Mouse (Mus musculus) heart, postnatal 36 days (tissue): ENCODE measurements at regions not wholly inside any gene's neighbourhood (a gene's known extent, or its start where the extent isn't known, plus 50 kb on each side); places are given as distances from the start of the nearest gene placed in this dataset.
A peak's percentile ranks its signal among the peaks of the same experiment; 100 is the strongest.
"Not testable (repeated sequence)": the region's sequence is repeated elsewhere in the genome, so short reads cannot be mapped to it uniquely, and the experiment has no call there.

ENCODE experiments used
- DNase-seq, 2 experiments: peaks; one replicate each; pipeline ENCODE4 v3.0.0; 2021 to 2022
- intact Hi-C: fragments of 180-260 bp; cut with DNase I; formaldehyde crosslinking; loops from one replicate; pipeline ENCODE4 v1.15.1; 2025

DNA sequence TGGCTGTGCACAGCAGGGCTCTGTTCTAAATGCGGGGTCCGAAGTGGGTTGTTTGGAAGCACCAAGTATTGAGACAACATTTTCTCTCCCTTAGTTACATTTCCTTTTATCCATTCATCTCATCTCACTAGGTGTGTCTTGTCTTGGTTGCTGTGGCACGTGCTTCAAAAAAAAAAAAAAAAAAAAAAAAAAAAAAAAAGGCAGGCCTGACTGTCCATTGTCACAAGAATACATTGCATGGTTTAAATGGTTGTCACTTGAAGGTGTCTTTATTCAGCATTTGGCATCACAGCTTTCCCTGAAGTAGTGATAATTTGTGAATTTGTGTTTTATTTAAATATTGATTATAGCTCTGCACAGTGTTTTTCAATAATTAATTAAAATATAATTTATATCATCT, 211.9 kb downstream of the Fgf9 start:
- no peak for DNase-seq
- intact Hi-C loops: no loop called here

DNA sequence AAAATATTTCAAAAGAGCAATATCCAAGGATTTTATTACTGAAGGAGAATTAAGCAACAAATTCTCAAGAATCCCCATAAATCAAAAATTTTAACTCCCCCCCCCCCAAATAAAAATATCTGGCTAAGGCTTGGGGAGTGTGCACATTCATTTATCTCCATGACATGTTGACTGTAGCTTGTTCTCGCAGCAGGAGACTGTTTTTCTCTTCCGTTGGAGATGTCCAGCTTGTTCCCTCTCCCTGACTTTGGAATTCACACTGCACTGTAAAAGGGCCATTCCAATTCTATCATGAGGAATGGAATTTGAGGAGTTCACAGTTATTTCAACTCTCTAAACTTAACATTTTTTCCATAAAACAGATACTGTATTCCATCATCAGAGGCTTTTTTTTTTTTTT, 204.1 kb downstream of the Fgf9 start:
- intact Hi-C loops, DNase-seq: not testable (repeated sequence)

DNA sequence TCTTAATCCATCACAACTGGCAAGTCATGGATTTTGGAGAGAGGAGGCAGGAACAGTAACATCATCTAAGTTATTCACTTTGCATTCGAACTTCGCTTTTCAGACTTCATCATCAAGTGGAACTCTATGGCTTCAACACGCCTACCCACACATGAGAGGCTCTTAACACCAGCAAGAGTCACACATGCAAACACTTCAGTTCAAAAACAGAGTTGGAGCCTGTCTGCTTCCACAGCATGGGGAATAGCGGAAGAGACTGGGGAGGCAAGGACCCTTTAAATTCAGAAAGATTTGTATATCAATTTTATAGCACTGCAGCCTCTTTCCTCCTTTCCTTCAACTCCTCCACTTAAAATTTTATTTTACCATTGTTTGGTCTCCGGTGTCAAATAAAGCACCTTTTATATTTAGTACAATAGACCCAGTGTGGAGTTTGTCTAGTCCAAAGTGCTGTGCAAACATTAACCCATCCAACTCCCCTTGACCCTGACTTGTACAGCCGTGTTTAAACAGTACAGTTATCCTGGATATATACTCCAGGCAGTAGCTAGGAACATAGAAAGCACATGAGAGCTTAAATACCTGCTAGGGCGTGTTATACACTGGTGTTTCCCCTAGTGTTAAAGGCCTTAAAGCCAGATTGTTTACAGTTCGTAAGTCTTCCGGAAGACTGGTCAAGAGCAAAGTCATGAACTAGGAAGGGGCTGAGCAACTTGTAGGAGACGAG, 203.5 kb downstream of the Fgf9 start:
- intact Hi-C loops: no loop called here
- no peak for DNase-seq

DNA sequence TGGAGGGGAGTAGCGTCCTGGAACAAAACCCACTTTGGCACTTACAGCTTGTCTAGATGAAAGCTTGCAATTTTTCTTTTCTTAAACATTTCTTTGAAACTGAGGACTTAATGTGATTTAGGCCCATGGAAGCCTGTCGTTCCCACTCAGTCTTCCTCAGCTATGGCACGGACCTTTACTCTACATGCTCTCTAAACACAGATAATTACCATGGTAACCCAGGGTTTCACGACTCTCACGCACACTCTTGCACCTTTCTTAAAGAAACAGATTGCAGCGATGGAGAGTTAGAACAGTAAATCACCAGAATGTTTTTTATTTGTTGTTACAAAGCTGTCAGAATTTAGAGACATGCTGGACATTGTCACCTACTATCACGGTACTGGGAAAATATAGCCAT, 195.0 kb downstream of the Fgf9 start:
- intact Hi-C loops: no loop called here
- no peak for DNase-seq

DNA sequence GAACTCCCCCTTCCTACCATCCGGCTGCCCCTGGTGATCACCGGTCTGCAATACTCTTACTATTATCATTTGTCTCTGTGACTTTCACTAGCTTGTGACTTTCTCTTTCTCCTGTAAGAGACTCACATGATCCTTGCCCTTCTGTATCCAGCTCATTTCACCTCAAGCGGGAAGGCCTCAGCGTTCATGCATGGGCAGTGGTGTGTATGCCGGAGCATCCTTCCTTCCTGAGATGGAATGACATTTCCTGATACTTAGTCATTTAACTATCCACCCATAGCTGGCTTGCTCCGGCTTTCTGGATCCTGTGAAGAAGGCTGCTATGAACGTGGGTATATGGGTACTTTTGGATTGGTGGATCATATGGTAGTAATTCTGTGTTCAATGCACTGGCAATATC, 194.1 kb downstream of the Fgf9 start:
- intact Hi-C loops: no loop called here
- no peak for DNase-seq

DNA sequence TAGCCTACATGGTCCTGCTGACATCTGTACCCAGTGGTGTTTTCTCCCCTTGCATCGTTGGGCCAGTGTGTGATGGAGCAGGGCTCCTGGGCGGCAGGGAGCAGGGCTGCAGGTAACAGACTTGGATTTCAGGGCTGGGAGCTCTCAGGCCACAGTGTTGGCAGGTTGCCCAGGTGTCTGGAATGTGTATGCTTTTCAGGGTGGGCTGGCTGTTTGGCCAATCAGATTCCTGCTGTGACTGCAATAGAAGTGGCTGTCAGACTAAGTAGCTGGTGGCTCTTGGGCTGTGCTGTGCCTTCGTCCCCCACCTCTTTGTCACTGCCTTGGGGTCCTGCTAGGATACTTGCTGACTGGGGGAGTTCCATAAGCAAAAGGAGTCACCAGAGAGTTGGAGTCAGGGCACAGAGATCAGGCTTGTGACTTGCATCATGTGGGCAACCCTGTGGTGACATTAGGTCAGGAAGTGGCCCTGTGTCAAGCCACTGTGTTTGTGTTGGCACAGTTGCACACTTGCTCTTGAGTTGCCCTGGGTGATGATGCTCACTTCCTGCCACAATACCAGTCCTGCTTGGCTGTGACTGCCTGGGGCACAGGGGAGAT, 183.1 kb downstream of the Fgf9 start:
- intact Hi-C loops: no loop called here
- peak; percentile 19 to 25 for DNase-seq

DNA sequence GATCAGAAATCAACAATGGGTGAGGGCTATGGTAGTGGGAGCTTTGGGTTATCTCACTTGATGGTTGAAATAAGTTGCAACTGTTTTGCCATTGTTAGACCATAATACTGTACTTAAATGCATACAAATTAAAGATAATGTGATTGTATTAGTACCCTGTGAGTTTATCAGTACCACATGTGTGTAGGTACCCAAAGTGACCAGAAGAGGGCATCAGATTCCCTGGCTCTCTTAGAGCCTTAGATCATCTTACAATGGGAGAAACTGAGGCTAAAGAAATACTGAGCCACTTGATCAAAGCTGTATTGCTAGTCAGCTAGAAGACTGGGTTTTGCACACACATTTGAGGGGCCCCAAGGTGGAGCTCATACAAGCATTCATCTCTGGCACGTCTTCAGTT, 155.5 kb downstream of the Fgf9 start:
- DNase-seq: no peak
- intact Hi-C loops: no loop called here

DNA sequence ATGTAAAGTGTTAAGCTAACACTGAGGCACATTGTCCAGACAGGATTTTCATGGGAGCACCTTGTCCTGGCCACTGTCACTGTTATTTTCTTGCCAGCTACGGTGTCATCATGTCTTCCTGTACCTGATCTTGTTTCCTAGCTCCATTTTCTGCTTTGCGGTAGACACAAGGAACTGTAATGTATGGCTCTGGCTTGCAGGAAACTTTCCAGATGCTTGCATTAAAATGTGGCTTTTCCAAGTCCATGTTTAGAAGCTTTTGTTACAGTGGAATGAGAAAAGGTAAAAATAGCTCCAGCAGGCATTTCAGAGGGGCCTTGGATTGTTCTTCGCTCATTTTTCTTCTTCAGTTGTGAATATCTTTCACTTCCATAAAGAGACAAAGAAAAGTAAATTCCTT, 154.1 kb downstream of the Fgf9 start:
- intact Hi-C loops: no loop called here
- DNase-seq: no peak

DNA sequence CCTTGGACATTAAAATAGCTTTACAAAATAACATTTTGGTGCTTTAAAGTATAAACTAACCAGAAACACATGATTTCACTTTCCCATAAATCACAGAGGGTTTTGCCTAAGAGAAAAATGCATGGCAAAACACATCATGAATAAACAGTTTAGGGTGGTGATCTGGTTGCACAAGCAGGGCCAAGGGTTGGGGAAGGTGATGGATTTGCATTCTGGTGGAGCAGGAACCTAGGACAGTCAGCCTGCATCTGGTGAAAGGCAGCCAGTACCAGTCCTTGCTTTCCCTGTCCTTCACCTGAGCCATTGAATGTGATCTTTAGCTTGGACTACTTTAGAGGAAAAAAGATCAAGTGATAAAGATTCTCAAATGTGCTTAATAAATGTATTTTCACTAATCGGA, 138.1 kb downstream of the Fgf9 start:
- intact Hi-C loops: no loop called here
- DNase-seq: no peak

DNA sequence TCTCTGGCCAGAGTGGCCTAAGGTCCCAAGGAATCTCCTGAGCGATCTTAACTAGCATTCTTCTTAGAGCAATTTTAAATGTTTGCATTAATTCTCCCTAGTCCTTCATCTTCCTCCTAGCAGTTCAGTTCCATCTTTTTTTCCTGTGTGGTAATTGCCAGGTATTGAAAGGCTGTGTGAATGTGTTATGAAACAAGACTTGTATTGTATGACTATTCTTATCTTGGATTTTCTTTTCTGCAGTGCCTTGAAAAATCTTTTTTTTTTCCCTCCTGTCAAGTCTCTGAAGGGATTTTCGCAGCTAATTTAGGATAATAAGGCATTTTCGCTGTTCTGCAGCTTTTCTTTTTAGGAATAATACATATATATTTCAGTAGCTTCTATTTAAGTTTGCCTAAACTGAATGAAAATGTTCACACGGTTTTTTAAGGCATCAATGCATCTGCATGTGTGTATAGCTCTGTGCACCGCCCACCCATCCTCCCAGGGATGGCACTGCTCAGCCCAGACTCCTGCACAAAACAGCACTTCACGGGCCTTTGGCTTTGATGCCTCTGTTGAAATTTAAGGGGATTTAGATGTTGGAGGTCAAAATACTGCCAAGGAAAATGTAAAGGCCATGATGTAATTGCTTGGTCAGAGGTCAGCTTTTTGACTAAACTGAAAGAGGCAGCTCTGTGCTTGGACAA, 132.4 kb downstream of the Fgf9 start:
- DNase-seq: no peak
- intact Hi-C loops: no loop called here

DNA sequence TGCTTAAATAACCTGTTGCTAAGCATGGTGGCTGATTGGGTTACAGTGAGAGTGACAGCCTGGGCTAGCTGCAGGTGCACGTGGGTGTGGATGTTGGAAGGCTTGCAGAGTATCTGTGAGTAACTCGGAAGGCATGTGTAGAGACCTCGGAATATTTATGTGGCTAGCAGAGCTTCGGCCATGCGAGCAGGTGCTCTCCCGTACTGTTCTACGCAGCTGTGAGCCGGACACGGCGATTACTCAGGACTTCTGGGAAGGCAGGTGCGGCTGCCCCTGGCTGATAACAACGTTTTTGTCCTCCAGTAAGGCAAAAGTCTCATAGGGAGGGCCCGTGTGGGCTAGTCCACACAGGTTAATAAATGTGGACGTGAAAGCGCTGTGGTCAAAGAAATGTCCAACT, 119.6 kb downstream of the Fgf9 start:
- no peak for DNase-seq
- intact Hi-C loops: no loop called here

DNA sequence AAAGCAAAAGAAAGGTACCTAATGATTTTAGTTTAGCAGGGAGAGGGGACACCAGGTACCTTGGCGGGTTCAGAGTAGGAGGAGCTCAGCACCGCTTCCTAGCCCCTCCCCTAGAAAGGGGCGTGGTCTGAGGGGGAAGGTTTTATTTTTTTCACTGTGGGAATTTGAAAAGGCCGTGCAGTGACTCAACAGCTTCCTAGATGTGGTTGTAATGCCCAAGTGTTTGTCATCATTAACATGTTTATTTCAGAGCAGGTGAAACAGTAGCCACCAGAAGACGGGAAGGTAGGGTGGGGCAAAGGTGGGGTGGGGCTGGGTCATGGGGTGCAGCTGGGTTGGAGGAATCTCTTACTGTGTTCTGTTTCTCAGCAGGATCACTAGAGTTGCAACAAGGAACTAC, 112.5 kb downstream of the Fgf9 start:
- intact Hi-C loops: no loop called here
- no peak for DNase-seq

DNA sequence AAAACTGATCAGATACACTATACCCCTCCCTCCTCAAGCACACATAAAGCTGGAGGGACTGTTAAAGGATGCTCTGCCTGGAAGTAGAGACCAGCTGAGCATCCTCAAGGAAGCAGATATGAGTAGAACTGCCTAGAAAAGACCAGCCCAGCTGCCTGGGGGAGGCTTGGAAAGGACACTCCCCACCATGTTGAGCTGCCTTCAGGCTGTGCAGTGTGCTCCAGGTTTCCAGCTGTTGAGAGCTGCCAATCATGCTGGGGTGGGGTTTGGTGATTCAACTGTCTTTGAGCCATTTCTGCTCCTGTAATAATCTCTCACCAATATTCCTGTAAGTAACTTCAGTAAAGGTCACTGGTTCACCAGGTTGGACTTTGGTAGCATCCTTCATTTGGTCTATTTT, 110.4 kb downstream of the Fgf9 start:
- no peak for DNase-seq

DNA sequence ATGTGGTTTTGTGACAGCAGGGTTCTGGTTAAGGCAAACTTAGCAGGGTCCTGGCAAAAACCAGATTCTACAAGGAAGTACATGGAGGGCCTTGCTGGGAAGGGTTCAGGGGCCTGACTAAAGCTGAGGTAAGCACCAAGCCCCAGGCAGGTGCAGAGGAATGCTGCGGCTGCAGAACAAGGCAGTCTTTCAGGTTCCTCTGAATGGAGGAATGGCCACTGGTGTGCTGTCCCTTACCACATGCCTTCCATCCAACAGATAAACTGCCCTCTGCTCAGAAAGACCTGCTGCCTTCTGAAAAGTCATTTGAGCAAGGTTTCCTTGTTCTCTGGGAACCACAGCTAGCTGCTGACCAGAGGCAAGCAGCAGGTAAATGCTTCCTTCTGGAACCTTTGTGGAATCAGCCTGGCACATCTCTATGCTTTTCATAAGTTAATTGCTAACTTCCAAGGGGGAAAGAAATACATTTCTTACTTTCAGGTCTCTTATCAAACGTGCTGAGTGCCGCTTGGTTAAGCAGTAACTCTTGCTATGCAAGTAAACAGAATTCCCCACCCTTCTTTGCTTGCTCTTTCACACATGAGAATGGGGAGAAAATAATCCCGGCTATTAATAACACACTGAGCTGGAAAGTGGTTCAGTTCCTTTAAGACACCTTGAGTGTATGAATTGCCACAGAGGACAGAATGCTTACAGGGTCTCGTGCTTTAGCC, 105.5 kb downstream of the Fgf9 start:
- intact Hi-C loops: no loop called here
- DNase-seq: no peak

More for the DNA sequence above, 110.4 kb downstream of the Fgf9 start:
- intact Hi-C loops: no loop called here

DNA sequence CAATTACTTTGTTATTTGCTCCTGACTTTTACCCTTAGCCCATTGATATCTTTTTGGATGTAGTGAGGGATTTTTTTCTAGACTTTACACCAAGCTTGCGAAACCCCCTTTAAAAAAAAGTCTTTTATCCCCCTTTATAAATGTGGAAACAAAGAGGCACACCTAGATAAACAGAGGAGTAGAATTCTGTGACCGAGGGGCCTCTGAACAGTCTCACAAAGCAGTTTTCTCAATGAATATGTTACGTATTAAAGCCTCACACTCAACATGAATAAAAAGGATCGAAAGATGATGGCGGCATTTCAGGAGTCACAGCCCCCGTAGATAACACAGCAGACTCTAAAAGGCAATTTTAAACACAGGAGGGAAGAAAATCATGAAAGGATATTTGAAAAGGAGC, 104.2 kb downstream of the Fgf9 start:
- DNase-seq: no peak
- intact Hi-C loops: no loop called here

DNA sequence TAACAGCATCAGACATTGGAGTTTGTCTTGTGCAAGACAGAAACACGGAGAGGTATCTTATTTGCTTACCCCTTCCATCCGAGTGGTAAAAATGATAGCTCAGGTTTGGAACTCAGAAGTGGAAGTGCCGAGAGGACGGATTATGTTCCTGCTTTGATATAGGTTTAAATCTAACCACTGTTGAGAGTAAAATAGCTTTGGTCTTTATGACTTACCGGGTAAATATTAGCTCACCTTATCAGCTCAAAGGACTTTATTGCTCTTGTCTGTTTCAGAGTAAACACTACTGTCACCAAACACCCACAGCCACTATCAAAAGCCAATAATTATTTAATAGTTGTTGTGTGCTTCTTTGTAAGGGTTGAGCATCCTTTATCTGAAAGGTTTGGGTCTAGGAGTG, 98.6 kb downstream of the Fgf9 start:
- intact Hi-C loops: no loop called here
- no peak for DNase-seq
